Mouse (Mus musculus): ENCODE measurements at regions not wholly inside any gene's neighbourhood (a gene's known extent, or its start where the extent isn't known, plus 50 kb on each side); places are given as distances from the start of the nearest gene placed in this dataset.
"Not testable (repeated sequence)": the region's sequence is repeated elsewhere in the genome, so short reads cannot be mapped to it uniquely, and the experiment has no call there.

- no peak for DNase-seq (ENCODE audit: low read depth)
Observed at GRCm38 (mm10) chr13:26235941-26236340, 534.0 kb downstream of the Hdgfl1 start.

DNA sequence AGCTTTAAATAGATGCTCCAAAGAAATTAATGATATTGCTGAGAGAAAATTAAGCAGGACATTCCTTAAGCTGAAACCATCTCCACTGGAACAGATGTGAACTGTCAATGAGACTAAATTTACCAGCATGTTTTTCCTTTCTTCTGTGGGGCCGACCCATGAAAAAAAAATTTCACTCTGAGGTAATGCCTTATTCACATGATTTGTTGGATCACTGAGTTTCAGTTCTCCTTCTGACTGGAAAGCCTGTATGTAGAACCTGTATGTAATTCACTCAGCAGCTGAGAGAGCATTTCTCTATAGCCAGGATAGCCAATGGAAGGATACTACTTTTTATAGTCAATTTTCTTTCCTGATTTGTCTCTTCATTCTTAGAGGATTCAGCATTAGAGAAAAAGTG, 535.3 kb downstream of the Hdgfl1 start:
- no peak for DNase-seq (ENCODE audit: low read depth)

- DNase-seq (ENCODE audit: low read depth): no peak
Observed at GRCm38 (mm10) chr13:26217299-26217698, 552.7 kb downstream of the Hdgfl1 start.

DNA sequence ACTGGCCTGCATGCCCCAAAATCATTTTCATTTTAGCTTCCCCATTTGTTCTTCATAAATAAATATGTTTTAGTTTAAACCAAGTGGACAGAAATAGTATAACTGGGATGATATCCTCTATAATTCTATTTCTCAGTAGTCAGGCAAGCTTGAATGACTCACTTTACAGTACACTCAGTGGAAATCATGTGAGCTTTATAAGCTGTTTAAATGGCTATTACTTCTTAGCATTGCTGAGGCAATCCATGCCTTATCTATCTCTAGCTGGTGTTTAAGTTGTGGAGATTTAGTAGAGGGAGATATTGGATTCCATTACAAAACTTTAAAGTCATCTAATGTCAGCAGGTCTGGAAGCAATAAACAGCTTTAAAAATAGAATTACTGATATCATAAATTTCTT, 553.4 kb downstream of the Hdgfl1 start:
- DNase-seq (ENCODE audit: low read depth): no peak

GRCm38 (mm10) chr13:26205532-26206105, 564.3 kb downstream of the Hdgfl1 start:
- DNase-seq (ENCODE audit: low read depth): no peak

GRCm38 (mm10) chr13:26194646-26195045, 575.3 kb downstream of the Hdgfl1 start:
- no peak for DNase-seq (ENCODE audit: low read depth)

DNA sequence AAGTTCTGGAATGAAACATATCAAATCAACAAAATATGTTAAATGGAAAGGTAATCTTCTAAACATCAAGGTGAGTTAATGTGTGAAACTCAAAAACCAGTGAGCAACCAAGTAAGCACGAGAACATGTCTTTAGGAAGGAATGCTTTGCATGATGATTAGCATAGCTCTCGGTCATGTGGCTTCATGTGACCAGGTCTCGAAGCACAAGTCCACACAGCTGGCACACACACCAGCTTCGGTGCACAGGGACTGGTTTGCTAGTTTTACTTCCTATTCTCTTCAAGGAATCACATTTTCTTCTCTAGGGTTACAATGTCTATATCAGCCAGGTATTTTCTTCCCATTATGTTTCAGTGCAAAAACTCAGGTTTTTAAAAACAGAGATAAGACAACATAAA, 586.1 kb downstream of the Hdgfl1 start:
- no peak for DNase-seq (ENCODE audit: low read depth)

DNA sequence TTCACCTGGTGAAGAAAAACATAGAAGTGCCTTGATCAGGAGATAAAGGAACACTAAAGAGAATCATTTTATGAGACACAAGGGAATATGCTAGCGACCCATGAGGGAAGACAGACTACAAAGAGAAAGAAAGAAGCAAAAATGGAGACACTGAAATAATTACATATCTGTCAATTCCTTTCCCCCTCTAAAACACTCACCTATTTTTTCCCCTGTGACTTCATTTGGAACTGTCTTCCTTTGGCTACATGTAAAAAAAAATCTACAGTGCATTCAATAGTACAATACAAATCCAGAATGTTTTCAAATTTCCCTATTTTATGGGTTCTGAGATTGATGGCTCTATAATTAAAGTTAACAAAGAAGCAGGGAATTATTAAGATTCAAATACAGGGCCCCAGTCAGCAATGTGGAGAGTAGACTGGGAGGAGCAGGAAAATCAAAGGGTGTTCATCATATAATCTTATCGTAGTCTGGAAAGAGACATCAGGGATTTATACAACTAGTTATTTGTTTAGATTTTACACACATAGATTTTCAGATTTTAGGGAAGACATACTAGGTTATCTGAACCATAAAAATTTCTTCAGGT, 598.0 kb downstream of the Hdgfl1 start:
- no peak for DNase-seq (ENCODE audit: low read depth)

GRCm38 (mm10) chr13:26169641-26170040, 600.3 kb downstream of the Hdgfl1 start:
- no peak for DNase-seq (ENCODE audit: low read depth)

DNA sequence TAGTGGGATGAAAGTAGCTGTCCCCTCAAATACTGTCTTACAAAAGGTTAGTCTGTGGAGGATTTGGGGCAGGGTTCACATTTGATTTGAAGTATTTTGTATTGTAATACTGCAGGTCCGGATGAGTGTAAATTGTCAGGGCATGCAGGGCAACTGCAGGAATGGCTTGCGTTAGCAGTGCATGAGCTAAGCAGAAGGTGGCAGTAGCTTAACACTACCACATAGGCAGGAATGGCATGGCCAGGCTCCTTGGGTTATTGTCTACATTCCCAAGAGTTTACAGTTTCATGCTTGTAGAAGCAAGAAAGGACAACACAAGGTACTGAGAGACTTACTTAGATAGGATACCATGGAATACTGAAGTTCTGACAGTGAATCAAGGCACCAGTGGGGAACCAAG, 611.3 kb downstream of the Hdgfl1 start:
- DNase-seq (ENCODE audit: low read depth): no peak

DNA sequence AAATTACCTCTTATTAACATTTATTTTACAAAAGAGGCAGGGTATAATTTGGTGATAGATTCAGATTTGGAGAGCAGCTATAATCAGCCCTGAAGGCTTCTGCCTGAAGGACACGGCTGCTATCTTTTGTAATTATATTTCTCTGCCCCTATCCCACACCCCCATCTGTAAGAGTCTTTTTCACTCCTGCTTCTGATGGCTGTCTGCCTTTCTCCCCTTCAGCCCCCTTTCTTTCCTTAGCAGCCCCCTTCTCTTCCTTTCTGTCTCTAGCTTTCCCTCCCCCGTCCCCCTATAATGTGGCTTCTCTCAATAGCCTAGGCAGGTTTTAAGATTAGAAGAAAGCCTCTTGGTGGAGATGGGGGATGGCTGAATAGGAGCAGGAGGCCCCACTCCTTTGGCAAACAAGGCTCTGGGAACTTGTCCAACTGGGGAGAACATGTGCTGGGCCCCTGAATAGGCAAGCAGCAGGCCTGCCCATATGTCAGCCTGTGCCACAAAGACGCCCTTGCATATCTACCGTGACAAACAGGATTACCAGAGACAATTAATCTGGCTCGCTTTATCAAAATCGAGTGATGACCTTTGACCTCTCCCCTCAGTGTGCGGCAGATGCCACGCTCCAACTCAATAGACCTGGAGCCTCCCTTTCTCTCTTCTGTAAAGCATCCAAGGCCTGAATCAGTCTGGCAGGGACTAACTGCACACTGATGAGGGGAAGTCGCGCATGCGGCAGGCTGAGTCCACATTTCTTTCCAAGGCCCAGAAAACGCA, 615.1 kb downstream of the Hdgfl1 start:
- DNase-seq (ENCODE audit: low read depth): no peak

- DNase-seq (ENCODE audit: low read depth): no peak
Observed at GRCm38 (mm10) chr13:26154251-26154650, 615.7 kb downstream of the Hdgfl1 start.

DNA sequence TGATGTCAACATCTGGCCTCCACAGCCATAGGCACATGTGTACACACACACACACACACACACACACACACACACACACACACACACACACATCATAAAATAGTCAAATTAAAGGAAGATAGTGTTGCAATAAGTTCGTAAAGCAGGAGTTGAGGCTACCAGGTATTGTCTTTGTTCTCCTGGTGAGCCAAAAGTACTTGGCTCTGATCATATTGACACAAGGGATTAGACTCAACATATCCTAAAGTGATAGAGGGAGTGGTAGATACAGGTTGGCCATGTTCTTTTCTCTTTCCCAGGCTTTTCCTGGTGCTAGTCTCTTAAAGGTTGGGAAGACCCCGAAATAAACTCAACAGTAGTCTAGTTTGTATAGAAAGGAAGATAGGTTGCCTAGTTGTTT, 616.9 kb downstream of the Hdgfl1 start:
- DNase-seq (ENCODE audit: low read depth): no peak

GRCm38 (mm10) chr13:26150426-26150825, 619.5 kb downstream of the Hdgfl1 start:
- DNase-seq (ENCODE audit: low read depth): no peak

GRCm38 (mm10) chr13:26142811-26143210, 627.2 kb downstream of the Hdgfl1 start:
- DNase-seq (ENCODE audit: low read depth): no peak

- no peak for DNase-seq (ENCODE audit: low read depth)
Observed at GRCm38 (mm10) chr13:26119363-26119762, 650.6 kb downstream of the Hdgfl1 start.

DNA sequence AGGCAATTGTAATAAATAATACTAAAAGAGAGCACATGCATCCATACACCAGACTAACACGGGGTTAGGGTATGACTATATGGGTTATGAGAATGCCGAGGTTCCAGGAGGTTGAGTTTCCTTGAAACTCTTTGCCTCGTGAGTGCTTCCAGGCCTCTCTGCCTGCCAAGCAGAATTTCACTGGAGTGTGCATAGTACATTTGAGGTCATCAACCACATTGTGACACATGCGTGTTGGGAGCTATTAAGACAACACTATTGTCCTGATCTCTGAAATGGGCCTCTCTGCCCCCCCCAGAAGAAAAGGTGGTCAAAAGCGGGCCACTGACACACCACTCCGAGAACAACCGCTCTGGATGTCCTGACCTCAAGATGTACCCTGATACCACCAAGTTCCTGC, 655.8 kb downstream of the Hdgfl1 start:
- DNase-seq (ENCODE audit: low read depth): no peak

DNA sequence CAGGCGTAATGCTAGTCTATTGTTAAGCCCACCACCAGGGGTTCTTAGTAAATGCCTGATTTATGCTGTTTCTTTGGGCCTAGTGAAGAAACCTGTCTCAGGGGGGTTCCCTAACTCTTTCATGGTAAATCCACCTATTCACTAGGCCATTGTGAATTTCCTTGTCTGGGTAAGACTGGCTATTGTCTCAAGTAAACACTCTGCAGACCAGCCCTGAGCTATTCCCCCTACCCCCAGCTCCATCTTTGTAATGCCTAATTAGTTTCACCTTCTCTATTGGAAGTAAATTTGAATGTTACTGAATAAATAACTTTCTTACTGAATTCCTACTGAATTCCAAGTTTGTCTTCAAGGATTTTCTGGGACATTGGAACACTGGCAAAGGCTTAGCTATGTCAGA, 656.2 kb downstream of the Hdgfl1 start:
- not testable (repeated sequence) for DNase-seq (ENCODE audit: low read depth)

- no peak for DNase-seq (ENCODE audit: low read depth)
Observed at GRCm38 (mm10) chr13:26112579-26112978, 657.4 kb downstream of the Hdgfl1 start.

- no peak for DNase-seq (ENCODE audit: low read depth)
Observed at GRCm38 (mm10) chr13:26109013-26109412, 661.0 kb downstream of the Hdgfl1 start.

DNA sequence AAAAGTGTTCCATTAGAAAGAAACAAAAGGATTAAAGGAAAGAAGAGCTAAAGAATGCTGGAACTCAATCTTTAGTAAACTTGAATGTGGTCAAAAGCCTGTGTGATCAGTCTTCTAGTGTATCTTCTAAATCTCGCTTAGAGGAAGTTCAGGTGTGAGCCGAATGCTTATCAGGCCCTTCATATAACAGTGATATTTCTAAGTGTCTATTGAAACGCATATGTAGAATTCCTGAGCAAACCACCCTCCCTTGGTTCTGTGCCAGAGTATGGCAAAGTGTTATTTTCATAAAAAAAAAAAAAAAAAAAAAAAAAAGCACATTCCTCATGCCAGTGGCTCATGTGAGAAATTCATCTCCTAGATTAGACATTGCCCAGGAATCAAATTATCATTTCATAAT, 681.2 kb downstream of the Hdgfl1 start:
- no peak for DNase-seq (ENCODE audit: low read depth)

DNA sequence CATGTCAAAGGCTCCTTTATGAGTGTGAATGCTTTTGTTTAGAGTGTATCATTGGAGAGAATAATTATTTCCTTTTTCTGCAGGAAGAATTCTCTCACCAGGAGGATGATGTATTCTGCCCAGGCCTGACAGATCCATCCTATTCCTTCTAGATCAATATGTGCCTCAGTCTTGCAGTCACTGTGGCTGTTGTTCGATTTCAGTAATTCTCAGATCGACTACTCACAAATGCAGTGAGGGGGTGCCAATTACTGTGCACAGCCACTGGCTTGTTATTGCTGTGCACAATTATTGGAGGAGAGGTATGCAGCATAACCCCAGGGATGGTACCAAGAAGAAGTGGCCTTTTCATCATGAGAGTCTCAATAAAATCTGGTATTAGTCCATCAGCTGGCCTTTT, 689.2 kb downstream of the Hdgfl1 start:
- no peak for DNase-seq (ENCODE audit: low read depth)

GRCm38 (mm10) chr13:26080302-26080701, 689.7 kb downstream of the Hdgfl1 start:
- DNase-seq (ENCODE audit: low read depth): no peak

GRCm38 (mm10) chr13:26079362-26079761, 690.6 kb downstream of the Hdgfl1 start:
- no peak for DNase-seq (ENCODE audit: low read depth)
